Mouse (Mus musculus) kidney, adult 8-10 months (tissue): ENCODE results near the gene Becn1.
"Not testable (repeated sequence)": the region's sequence is repeated elsewhere in the genome, so short reads cannot be mapped to it uniquely, and the experiment has no call there.

Source experiments
- DNase-seq, 2 experiments: peaks; one replicate each; pipeline ENCODE4 v3.0.0; 2022

The Becn1 gene

GRCm38 (mm10) chr11:101302004-101302798 lies at the start of gene Becn1:
Gene Becn1 (minus strand): TSS chr11:101302286.
- DNase-seq, result peak; percentile 95 to 97

DNA sequence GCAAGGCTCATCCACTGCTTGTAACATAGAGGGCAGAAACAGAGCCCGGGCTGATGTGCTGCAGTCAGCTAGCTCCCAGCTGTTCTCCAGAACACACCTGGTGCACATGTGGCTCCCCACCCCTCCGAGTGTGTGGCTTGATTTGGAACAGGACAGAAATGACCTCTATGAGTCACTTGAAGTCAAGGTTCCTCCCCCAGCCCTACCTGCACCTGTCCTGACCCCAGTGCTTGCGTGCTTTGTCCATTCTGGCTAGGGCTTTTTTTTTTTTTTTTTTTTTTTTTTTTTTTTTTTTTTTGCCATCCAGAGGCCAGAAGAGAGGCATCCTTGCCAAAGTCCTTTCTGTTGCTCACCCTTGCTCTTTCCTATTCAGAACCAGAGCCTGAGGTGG lies 49.6 kb upstream of the Becn1 start:
- peak in 1 of 2 experiments; percentile 45 for DNase-seq

DNA sequence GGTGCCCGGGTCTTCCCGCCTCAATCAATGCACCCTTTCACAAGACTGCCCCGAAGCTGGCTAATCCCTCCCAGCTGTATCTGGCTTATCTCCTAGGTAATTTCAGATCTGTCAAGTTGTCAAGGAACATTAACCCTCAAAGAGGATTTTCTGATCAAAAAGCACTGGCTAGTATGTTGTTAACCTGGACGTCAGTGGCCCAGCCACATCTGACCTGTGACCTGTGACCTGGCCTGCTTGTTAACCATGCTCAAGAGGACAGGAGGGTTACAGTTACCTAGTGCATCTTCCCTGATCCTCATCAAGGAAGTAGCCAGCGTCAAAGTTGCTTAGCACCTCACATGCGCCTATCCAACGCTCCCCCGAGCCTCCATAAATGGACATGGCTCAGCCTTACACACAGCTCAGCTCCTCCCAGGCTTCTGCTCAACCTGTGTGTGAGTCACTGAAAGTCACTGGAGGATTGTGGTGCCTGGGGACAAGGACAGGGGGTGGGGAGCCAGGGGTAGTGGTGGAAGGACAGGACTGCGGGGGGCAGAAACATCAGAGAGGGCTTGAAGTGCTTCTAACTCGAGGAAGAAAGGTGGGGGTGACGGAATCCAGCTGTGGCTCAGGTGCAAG lies 49.1 kb upstream of the Becn1 start:
- no peak for DNase-seq

DNA sequence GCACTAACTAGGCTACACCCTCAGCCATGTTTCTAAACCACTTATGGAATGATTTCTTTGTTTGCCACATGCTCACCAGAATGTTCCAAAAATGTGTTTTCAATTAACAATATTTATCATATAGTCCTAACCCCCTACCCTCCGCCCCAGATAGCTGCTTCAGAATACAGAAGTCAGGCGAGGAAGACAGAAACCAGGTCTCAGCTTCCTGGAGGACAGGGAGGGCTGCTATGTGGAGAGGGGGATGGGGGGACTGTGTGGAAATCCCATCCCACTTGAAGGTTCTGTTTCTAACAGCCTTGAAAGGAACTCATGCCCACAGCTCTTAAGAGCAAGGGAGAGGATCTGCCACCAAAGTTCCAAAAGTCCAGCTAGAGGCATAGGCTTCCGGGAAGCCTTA lies 47.1 kb upstream of the Becn1 start:
- no peak for DNase-seq

GRCm38 (mm10) chr11:101348774-101349173 lies 46.7 kb upstream of the Becn1 start:
- no peak for DNase-seq

DNA sequence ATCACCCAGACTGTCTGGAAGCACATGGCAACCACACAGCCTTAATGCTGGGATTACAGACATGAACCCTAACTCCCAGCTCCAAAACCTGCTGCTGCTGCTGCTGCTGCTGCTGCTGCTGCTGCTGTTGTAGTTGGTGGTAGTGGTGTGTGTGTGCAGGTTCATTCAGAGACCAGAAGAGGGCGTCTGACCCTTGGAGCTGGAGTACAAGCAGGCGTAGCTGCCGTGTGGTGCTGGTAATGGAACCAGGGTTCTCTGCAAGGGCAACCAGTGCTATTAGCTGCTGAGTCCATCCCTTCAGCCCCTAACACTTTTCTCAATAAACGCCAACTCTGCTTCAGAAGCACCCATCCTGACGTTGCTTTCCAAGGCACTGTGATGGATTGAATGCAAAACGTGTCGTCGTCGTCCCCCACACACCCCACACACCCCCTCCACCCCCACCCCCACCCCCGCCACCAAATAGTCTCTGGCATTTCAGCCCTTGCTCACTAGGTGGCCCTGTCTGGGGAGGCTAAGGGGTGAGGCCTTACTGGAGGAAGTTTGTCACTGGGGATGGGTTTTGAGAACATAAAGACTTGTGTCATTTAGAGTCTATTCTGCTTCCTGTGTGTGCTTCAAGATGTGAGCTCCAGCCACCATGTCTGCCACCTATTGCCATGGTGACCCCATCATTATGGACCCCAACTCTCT lies 45.1 kb upstream of the Becn1 start:
- no peak for DNase-seq

DNA sequence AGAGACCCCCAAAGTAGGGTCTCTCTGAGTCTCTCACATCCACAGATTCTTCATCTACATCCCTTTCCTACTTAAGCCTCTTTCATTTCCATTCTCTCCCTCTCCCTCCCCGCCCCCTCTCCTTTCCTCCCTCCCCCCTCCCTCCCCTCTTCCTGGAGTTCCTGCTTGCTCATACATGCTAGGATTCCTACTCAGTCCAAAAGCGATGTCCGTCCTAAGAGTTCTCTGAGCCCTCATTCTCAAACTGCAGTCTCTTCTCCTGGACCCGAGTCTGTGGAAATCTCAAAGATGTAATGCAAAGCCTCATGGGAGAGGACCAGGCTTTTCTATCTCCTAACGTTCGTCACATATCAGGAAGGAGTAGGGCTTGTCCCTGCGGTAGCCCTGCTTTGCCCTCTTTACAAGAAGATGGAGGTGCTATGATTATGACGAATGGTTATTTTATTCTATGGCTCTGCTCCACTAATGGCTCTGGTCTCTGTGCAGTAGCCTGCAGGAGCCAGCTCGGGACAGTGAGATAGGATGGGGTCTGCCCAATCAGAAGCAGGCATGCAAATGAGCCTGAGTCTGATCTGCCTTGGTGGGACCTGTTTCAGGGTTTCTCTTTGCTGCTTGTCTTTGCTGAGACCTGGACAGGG lies 36.2 kb upstream of the Becn1 start:
- no peak for DNase-seq

DNA sequence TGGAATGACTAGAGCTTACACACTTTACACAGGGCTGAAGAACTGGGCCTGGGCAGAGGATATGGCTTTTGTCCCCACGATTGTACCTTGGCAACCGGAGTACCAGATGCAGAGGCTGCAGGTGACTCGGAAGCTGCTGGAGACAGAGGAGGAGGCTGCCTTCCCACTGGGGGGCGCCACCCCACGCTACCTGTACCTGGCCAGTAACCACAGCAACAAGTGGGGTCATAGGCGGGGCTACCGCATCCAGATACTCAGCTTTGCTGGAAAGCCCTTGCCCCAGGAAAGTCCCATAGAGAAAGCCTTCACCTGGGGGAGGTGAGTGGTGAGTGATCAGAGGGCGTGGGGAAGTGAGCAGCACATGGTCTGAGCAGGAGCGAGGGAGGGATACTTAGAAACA lies 33.6 kb upstream of the Becn1 start:
- peak; percentile 34 to 63 for DNase-seq

DNA sequence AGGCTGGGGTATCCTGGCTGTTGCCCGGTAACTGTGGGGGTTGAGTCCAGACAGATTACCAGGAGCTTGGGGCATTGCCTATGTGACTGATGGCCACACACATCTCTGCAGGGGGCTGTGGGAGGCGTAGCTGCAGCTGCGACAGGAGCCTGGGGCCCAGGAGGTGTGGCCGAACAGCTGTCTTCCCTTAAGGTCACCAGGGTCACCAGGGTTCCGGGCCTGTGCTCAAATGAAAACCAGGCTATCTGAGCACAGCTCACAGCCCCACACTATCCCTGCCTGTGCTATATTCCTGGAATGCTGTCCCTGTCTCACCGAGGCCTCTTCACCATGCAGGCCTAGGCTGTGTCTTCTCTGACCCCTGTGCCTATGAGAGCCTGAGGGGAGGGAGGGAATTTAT lies 32.4 kb upstream of the Becn1 start:
- no peak for DNase-seq

DNA sequence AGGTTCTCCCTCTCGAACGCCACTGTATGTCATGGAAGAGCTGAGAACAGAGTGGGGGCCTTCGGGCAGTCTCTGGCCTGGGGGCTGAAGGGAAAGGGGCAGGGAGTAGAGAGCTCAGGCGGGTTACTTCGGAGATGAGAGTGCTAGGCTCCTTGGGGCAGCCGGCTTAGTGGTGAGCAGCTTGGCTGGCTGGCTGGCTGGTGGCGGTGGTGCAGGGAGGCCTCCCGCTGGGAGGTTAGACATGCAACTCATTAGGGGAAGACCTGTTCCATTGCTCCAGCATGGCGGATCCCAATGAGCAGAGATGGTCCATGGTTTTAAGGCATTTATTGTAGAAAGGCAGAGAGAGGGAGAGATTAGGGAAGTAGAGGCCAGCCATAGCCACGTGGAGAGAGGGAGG lies 31.9 kb upstream of the Becn1 start:
- DNase-seq, result no peak

GRCm38 (mm10) chr11:101332537-101332936 lies 30.5 kb upstream of the Becn1 start:
- no peak for DNase-seq

- DNase-seq, result not testable (repeated sequence)
These were observed 28.9 kb upstream of the Becn1 start for GRCm38 (mm10) chr11:101330961-101331360.

DNA sequence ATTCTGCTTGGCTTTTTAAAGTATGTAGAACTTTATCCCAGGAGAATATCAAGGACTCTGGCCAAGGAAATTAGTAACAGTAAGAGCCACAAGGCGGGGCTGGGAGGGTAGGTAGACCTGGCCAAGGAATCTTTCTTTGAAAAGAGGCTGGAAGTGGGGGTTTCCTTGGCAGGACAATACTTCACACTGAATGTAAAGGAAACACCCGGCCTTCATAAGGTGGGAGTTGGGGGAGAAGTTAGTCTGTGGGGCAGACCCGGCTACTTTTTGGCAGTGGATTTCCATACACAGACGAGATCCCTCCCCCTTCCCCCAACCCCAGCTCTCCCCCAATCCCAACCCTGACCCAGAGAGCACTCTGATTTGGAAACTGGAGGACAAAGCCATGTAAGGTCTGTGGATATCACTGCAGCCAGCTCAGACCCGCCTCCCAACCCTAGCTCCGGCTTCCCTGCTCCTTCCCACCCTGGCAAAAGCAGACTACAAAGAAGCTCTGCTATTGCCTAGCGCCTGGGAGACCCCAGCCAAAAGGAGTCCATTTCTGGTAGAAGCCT lies 28.4 kb upstream of the Becn1 start, which contains the start of gene Aoc3:
TSS of gene Aoc3 (plus strand) at position 235 of the 554 bp plus-strand sequence.
- DNase-seq, result no peak

DNA sequence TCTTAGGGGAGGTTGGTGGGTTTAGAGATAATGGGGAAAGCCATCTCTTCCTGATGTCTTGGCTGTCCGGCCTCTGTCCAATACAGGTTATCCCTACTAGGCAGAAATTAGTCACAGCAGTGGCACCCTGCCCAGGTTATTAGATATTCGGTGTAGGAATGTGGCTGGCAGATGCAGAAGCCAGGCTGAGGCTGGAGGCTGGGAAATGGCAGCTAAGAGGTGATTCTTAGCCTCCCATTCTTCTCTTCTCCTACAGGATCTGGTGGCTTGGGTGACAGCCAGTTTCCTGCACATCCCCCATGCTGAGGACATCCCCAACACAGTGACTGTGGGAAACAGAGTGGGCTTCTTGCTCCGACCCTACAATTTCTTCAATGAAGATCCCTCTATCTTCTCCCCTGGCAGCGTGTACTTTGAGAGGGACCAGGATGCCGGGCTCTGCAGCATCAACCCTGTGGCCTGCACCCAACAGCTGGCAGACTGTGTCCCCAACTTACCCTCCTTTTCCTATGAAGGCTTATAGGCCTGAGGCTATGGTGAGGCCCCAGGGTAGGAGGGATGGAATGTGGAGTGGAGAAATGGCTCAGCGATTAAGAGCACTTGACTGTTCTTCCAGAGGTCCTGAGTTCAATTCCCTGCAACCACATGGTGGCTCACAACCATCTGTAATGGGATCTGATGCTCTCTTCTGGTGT lies 27.0 kb upstream of the Becn1 start:
- DNase-seq, result peak in 1 of 2 experiments; percentile 42

DNA sequence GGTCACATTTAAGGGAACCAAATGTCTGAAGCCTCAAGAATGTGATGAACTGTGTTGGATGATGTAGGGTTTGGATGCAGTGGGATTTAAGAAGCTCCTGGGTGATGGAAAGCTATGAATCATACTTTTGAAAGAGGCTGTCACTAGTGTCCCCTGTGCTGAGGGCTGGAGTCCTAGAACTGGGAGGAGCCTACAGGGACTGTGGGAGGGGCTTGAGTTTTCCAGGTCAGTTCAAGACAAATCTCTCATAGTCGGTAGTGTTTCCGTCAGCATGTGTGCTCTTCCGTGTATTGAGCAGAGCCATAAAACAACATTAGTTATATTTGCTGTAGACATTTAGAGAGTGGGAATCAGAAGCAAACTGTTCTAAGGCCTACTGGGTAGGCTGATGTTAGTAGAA lies 25.2 kb upstream of the Becn1 start:
- no peak for DNase-seq

GRCm38 (mm10) chr11:101326147-101326546 lies 24.1 kb upstream of the Becn1 start:
- no peak for DNase-seq

DNA sequence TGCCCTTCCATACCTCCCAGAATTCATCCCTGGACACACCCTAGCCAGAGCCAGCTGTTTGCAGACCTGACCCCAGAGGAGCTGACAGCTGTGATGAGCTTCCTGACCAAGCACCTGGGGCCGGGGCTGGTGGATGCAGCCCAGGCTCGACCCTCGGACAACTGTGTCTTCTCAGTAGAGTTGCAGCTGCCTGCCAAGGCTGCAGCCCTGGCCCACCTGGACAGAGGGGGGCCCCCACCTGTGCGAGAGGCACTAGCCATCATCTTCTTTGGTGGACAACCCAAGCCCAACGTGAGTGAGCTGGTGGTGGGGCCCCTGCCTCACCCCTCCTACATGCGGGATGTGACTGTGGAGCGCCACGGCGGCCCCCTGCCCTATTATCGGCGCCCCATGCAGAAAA lies 23.1 kb upstream of the Becn1 start:
- DNase-seq, result not testable (repeated sequence)

DNA sequence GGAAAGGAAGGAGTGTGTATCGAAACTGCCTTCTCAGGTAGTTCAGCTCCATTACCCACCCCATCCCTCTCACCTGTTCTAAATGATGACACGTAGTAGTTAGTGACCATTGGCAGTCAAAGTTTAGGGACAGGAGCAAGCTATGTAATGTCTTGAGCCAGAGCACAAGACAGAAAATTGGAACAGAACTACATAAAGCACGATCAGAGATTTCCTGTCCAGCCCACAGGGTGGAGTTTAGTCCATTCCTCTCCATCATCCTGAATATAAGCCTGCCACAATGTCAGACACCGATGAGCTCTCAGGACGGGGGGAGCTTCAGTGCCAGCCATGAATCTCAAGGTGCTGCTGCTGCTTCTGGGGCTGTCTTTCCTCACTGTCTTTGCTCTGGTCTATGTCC lies 22.7 kb upstream of the Becn1 start, which contains the start of gene Aoc2:
TSS of gene Aoc2 (plus strand) at position 301 of the 400 bp plus-strand sequence.
- DNase-seq, result no peak

- peak; percentile 66 to 89 for DNase-seq
These were observed 21.5 kb upstream of the Becn1 start for GRCm38 (mm10) chr11:101323609-101324008.

DNA sequence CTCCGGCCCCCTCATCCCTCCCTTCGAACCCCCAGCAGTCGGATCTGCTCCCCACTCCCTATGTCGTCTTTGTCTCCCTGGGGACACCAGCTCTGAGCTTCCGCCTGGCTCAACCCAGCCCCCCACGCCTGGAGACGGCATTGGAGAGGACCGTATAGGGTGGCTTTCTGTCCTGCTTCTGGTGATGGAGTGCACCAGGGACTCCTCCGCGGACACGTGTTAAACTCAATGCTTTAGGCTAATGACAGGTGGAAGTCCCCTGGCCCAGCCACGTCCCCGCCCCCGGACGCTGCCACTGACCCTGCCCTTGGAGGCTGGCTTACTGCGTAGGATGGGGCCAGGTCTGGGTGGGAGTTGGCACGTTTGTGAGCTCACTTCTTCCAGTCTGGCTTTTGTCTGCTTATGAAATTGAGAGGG lies 14.4 kb upstream of the Becn1 start:
- no peak for DNase-seq

DNA sequence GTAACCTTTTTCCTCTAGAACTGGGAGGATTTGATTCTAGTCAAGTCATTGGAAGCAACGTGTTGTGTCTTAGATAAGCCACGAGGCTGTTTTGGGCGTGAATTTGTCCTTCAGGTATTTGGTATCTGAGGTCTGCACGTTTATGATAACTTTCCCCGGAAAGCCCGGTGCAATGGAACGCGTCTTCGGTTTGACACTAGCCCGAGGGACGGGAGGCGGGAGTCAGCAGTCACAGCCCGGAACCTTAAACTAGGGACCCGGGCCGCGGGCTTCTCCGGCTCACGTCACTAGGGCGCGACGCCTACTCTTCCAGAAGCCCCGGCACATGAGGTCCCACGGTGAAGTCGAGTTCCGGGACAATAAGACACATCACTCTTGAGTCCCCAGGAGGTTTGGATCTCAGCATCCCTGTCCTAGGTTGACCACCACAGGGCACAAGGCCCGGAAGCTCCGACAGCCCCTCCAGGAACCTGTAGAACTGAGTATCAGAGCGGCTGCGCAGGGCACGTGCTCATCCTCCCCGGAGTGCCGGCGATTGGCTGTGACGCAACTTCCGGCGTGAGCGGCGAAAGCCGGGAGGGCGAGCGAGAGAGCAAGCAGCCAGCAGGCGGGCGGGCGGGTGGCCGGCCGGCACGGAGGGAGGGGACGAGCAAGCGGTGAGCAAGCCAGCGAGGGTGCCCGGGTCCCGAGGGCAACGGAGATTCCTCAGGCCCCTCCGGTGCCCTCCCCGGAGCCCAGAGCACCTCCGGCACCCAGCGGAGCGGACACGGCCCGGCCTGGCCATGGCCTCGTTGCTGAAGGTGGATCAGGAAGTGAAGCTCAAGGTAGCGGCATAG lies 13.8 kb upstream of the Becn1 start, which contains the start of gene Psme3:
TSS of gene Psme3 (plus strand) at position 549 of the 836 bp plus-strand sequence.
- DNase-seq, result peak; percentile 86 to 92
